In the genomic region with DNA sequence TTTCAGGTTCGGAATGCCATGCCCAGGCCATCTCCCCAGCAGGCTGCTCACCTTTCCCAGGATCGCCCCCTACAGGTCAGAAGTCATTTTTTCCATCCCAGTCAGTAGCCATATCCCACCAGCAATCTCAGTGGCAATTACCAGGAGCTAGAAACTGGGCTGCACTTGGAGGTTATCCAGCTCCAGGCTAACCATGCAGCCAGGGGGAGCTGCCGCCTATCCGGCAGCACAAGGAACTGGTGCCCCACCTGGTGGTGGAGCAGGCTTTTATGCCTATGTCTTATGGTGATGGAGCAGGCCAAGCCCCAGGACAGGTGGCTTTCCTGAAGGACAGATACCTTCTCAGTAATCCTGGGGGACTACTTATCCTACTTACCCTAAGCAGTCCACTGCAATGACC, we compare ENCODE assay signal across 10 mouse cellular contexts. TPM values are rescaled to one million over a fixed set of nuclear protein-coding genes. Genes with fewer than 3 reads are reported as not detected.
DNase-seq lines count a peak whose midpoint lies in the region; ATAC-seq and TF ChIP-seq lines count a peak whose summit lies in the region.
"Had no signal": no experiment of that assay in that cellular context is flagged by ENCODE, and none has a peak within 500 bp of the region (broad histone marks: within the 10 kb centered on the region; RNA-seq: fewer than 3 reads in every experiment).

No protein-coding gene starts in this region.

- peak; percentile 64 for TF ChIP-seq CTCF in gastrocnemius, adult 2 months (IDR thresholded peaks at IDR 0.05)

- peak; percentile 30 for DNase-seq in gastrocnemius, adult 2 months
- DNase-seq in gastrocnemius, postnatal 36 days: no peak
- DNase-seq in ES-CJ7 (ENCODE audit: low read depth, low spot score): peak; percentile 75
- peak; percentile 11 for DNase-seq in cerebellum, adult 8-10 months
- DNase-seq in heart, postnatal 25 days (ENCODE audit: low spot score): peak; percentile 14
- DNase-seq in left cerebral cortex, postnatal 25 days (ENCODE audit: low spot score in 2 of 2): peak; percentile 23 to 34
- DNase-seq in right cerebral cortex, adult 2 months (ENCODE audit: low spot score in 2 of 2): peak; percentile 23

- H3K4me3 ChIP-seq in gastrocnemius, adult 2 months: no peak overlapping the region
- H3K4me3 ChIP-seq: hindbrain, embryonic 15.5 days; neural tube, embryonic 12.5 days had no signal

- H3K27ac ChIP-seq in gastrocnemius, adult 2 months: no peak overlapping the region
- H3K27ac ChIP-seq: hindbrain, embryonic 15.5 days; neural tube, embryonic 12.5 days had no signal

- no peak for ATAC-seq in erythroid progenitor cell, adult 5-6 weeks (replicated peaks; ENCODE audit: low FRiP score, poor library complexity, severe bottlenecking)

- intact Hi-C loops in gastrocnemius, adult 2 months (cut with DNase I): no loop called here
- intact Hi-C loops in gastrocnemius, postnatal 36 days (cut with DNase I): no loop called here
- intact Hi-C loops in heart, postnatal 25 days (cut with DNase I): loop anchor here (5.0 kb wide), 1 partner anchor 301 kb away; no protein-coding TSS in a partner anchor
- intact Hi-C loops in left cerebral cortex, postnatal 25 days (cut with DNase I): no loop called here

RNA-seq across cellular contexts. Expression of a gene that starts 26.3 kb away (rescaled TPM):
- total RNA-seq in gastrocnemius, adult 2 months (2021): 1 to 10 TPM in 1 of 2 experiments, under 1 TPM in 1; 0.48 to 1.2 TPM
- total RNA-seq in gastrocnemius, postnatal 36 days (2021): under 1 TPM; 0.59 to 0.84 TPM
- 1 to 10 TPM; 6.2 to 6.4 TPM for total RNA-seq in heart, postnatal 25 days (2021)
- total RNA-seq in left cerebral cortex, postnatal 25 days (2021): 1 to 10 TPM; 4.7 to 6.2 TPM
- total RNA-seq in erythroid progenitor cell, adult 5-6 weeks (2015; ENCODE audit: low replicate concordance): not detected in 2 replicates
- not detected in 2 replicates for total RNA-seq in erythroid progenitor cell, adult 5-6 weeks (2017; ENCODE audit: low replicate concordance)

Comparison
In these comparisons a context has a peak if more than half of its experiments do, and no peak if none do; other contexts are left out.
1. DNase-seq: peak in gastrocnemius, adult 2 months (single experiment), ES-CJ7 (single experiment), cerebellum, adult 8-10 months (single experiment), heart, postnatal 25 days (single experiment), left cerebral cortex, postnatal 25 days (2 of 2) and right cerebral cortex, adult 2 months (2 of 2); none in gastrocnemius, postnatal 36 days (0 of 2).